Mouse (Mus musculus) intestine, postnatal 0 days (tissue): ENCODE measurements around the gene Spock3. TPM values are rescaled to one million over a fixed set of nuclear protein-coding genes. Genes with fewer than 3 reads are reported as not detected.

ENCODE experiments used
- ATAC-seq: fragments of 200-750 bp; cut with Nextera tagmentation; 2 replicates; pipeline ENCODE4 v1.8.0; 2017; ENCODE audit warnings: mild to moderate bottlenecking, moderate TSS enrichment, moderate library complexity
- H3K27ac ChIP-seq: fragments of 300-500 bp; sonication (generic); 2 replicates; pipeline ENCODE4 v1.5.1; 2014; ENCODE audit warnings: mild to moderate bottlenecking, low read depth, low read length, moderate library complexity
- H3K27me3 ChIP-seq: fragments of 300-500 bp; sonication (generic); replicated peaks from 2 replicates; pipeline ENCODE4 v1.6.1; 2014; ENCODE audit warnings: low read length, mixed read lengths; ENCODE audit not compliant: control insufficient read depth, insufficient read depth
- H3K36me3 ChIP-seq: fragments of 300-500 bp; sonication (generic); 2 replicates; pipeline ENCODE4 v1.6.1; 2014; ENCODE audit warnings: mild to moderate bottlenecking, moderate library complexity; ENCODE audit not compliant: control insufficient read depth, insufficient read depth
- H3K4me1 ChIP-seq: fragments of 300-500 bp; sonication (generic); replicated peaks from 2 replicates; pipeline ENCODE4 v1.6.1; 2014; ENCODE audit warnings: antibody characterized with exemption, low read length, mixed read lengths; ENCODE audit not compliant: control insufficient read depth, insufficient read depth
- H3K4me2 ChIP-seq: fragments of 300-500 bp; sonication (generic); replicated peaks from 2 replicates; pipeline ENCODE4 v1.6.1; 2014; ENCODE audit warnings: low read depth, mild to moderate bottlenecking, moderate library complexity
- H3K4me3 ChIP-seq: fragments of 300-500 bp; sonication (generic); 2 replicates; pipeline ENCODE4 v1.5.1; 2014; ENCODE audit warnings: low read depth, low read length
- H3K9ac ChIP-seq: fragments of 300-500 bp; sonication (generic); 2 replicates; pipeline ENCODE4 v1.6.1; 2014; ENCODE audit warnings: mild to moderate bottlenecking, low read depth, low read length
- H3K9me3 ChIP-seq: fragments of 300-500 bp; sonication (generic); 2 replicates; pipeline ENCODE4 v1.6.1; 2016; ENCODE audit warnings: mixed run types; ENCODE audit not compliant: control insufficient read depth
- CTCF ChIP-seq: sonication (generic); IDR thresholded peaks from 2 replicates; pipeline ENCODE4 v1.5.1; 2016; ENCODE audit warnings: low read depth, mild to moderate bottlenecking, control low read depth, antibody characterized with exemption, moderate library complexity
- WGBS: fragments of 180-500 bp; shearing (Covaris S2); extraction: QIAGEN DNeasy Blood & Tissue Kit; methylation state at CpG from one replicate; pipeline ENCODE4 v1.1.7; 2014; 5-methylcytosine and 5-hydroxymethylcytosine counted together
- polyA plus RNA-seq: library from polyadenylated mRNA; unstranded; fragments of >200 nt; fragmentation: Nextera tagmentation; extraction: Ambion mirVana; gene quantifications from 2 replicates; pipeline ENCODE4 v1.2.1, GENCODE M21; 2015

Gene Spock3
- polyA plus RNA-seq, 1 experiment from 2014 or later = 8.7 TPM

DNA sequence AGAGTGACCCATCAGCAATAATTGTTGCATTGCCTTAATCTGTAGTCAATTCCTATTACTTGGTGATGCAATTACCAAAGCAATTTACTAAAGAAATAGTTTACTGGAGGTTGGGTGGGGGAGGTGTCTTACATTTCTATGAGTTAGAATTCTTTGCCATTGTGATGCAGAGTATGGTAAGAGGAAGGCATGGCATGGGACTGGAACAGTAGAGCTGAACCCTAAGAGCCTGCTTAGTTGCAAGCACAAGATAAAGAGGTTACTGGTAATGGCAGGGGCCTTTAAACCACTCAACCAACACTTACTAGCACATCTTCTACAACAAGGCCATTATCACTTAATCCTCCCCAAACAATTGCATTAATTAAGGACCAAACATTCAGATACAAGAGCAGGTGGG lies 219.1 kb downstream of the Spock3 start:
- no peaks in the 10 kb centered on the region for H3K36me3 ChIP-seq
- H3K4me3 ChIP-seq = no peak overlapping the region
- H3K27me3 ChIP-seq = no peaks in the 10 kb centered on the region
- H3K4me2 ChIP-seq = no peak overlapping the region
- no peak for ATAC-seq
- no peaks in the 10 kb centered on the region for H3K9me3 ChIP-seq
- no peaks in the 10 kb centered on the region for H3K4me1 ChIP-seq
- TF ChIP-seq CTCF = no peak
- no peak overlapping the region for H3K27ac ChIP-seq
- no peak overlapping the region for H3K9ac ChIP-seq

DNA sequence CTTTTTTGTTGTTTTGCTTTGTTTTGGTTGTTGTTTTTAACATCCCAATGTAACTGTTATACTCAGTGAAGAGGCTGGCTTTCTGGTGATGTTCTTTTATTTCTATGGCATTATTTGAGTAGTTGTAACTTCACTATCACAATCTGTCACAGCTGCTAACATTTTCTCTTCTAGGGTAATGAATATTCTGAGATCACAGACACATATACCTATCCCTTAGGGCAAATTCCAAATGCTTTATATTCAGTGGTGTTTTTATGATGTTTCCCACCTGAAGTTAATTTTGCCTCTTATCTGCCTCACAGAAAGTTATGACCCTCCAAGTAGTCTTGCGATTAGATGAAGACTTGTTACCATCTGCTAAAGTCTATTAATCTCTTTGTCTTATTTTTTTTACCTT lies 230.5 kb downstream of the Spock3 start:
- WGBS = 35% methylated on average over 1 of the region's 1 CpGs
- no peak overlapping the region for H3K4me3 ChIP-seq
- H3K4me1 ChIP-seq = no peaks in the 10 kb centered on the region
- no peaks in the 10 kb centered on the region for H3K36me3 ChIP-seq
- ATAC-seq = no peak
- no peaks in the 10 kb centered on the region for H3K27me3 ChIP-seq
- H3K9me3 ChIP-seq = no peaks in the 10 kb centered on the region
- TF ChIP-seq CTCF = no peak
- no peak overlapping the region for H3K27ac ChIP-seq
- H3K9ac ChIP-seq = no peak overlapping the region
- H3K4me2 ChIP-seq = no peak overlapping the region

DNA sequence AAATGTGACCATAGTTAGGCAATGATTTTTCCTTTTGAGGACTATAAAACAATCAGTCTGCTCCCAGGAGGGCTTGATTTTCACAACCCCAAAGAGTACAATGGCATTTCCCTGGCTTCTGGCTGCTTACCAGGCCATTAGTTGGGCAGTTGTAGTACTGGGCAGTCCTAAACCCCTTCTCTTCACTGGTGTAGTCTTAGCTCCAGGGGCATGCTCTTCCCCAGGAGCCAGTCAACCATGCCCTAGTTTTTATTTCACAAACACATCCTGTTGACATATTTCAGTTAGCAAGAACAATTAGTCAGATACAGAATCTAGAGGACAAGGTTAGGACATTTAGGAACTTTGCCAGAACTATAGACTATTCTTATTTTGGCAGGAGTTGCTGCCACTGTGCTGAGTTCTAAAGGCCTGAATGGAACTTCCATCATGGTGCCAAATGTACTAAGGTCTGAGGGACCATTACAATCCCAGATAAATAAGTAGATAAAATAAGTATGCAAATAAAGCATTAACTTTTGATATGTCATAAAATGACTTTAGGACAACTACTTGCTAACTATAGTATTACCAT lies 308.1 kb downstream of the Spock3 start:
- Histone ChIP-seq H3K27ac (no peak overlapping the region), H3K9me3 (no peaks in the 10 kb centered on the region), H3K4me2 (no peak overlapping the region), H3K27me3 (no peaks in the 10 kb centered on the region), H3K4me1 (no peaks in the 10 kb centered on the region), H3K36me3 (no peaks in the 10 kb centered on the region), H3K4me3 (no peak overlapping the region), H3K9ac (no peak overlapping the region)
- ATAC-seq = no peak
- TF ChIP-seq CTCF = no peak

DNA sequence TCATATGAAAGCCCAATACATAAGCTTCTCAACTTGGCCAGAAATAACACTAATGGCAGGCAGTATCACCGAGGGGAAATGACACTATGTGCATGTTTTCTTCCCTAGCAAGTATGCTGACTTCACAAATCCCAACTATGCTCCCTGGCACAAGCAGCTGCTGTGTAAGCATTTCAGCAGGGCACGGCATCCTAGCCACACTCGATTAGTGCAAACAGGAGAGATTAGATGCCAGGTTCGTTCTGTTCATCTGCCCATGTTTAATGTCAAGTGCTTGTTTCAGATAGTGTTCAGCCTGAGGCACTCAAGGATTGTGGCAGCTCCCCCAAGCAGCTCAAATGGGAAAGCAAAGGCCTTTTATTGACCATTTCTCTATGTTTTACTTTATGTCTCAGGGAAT lies 311.7 kb downstream of the Spock3 start:
- ATAC-seq = no peak
- Histone ChIP-seq H3K9me3 (no peaks in the 10 kb centered on the region), H3K4me2 (no peak overlapping the region), H3K9ac (no peak overlapping the region), H3K27ac (no peak overlapping the region), H3K27me3 (no peaks in the 10 kb centered on the region), H3K4me1 (no peaks in the 10 kb centered on the region), H3K36me3 (no peaks in the 10 kb centered on the region), H3K4me3 (no peak overlapping the region)
- WGBS = 64% methylated on average over 4 of the region's 4 CpGs
- no peak for TF ChIP-seq CTCF

DNA sequence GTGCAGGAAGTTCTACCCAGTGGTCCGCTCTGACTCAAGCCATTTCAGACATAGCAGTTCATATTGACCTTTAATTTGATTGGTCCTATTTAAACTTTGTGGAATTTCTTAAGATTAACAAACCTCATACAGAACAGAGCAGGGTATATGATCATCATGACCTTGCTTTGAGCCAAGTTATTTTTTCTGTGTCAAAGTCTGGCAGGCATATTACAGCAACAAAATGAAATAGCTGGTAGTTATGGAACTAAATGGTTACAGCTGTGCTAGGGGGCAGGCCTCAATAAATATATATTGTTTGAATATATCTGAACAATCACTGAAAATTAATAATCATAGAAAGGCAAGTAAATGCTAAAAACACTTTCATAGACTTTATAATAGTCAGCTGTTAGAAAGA lies 384.6 kb downstream of the Spock3 start:
- Histone ChIP-seq H3K4me1 (no peaks in the 10 kb centered on the region), H3K9ac (no peak overlapping the region), H3K27ac (no peak overlapping the region), H3K4me2 (no peak overlapping the region), H3K9me3 (no peaks in the 10 kb centered on the region), H3K27me3 (no peaks in the 10 kb centered on the region), H3K4me3 (no peak overlapping the region), H3K36me3 (no peaks in the 10 kb centered on the region)
- ATAC-seq = no peak
- no peak for TF ChIP-seq CTCF
- 95% methylated on average over 1 of the region's 1 CpGs for WGBS

DNA sequence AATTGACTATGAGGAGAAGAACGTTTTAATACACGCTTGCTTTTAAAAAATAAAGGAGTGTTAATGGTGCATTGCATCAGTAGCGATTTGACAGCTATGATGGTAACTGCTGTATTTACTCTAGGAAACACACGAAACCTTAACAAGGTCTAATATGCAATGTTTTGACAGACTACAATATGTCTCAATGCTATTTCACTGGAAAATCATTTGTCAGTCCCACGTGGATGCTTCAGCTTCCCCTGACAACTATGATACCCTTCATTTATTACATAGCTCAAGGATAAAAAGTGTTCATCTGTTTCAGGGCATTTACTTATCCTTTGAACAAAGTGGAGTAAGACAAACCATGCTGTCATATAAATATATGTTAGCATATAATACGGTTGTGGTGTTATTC lies 417.8 kb downstream of the Spock3 start:
- Histone ChIP-seq H3K9ac (no peak overlapping the region), H3K9me3 (no peaks in the 10 kb centered on the region), H3K36me3 (no peaks in the 10 kb centered on the region), H3K27ac (no peak overlapping the region), H3K4me1 (no peaks in the 10 kb centered on the region), H3K4me3 (no peak overlapping the region), H3K27me3 (no peaks in the 10 kb centered on the region), H3K4me2 (no peak overlapping the region)
- WGBS = 74% methylated on average over 6 of the region's 6 CpGs
- no peak for ATAC-seq
- no peak for TF ChIP-seq CTCF

DNA sequence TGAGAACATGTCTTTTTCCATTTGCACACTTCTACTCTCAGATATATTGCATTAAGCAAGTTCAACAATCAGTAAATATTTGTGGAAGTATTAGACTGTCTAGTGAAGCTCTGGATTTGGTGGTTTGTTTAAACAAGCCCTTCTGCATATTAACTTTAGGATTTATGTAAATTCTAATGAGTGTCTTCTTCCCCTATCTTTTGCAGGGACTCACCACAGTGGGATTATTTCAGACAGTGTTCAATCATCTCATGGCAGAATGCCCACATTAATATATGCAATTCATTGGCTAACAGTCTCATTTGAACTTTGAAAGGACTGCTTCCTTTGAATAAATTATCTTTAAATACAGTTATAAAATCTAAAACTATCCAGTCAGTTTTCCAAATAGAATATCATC lies 446.9 kb downstream of the Spock3 start:
- no peak for ATAC-seq
- Histone ChIP-seq H3K27ac (no peak overlapping the region), H3K4me1 (no peaks in the 10 kb centered on the region), H3K4me2 (no peak overlapping the region), H3K9me3 (no peaks in the 10 kb centered on the region), H3K9ac (no peak overlapping the region), H3K36me3 (no peaks in the 10 kb centered on the region), H3K4me3 (no peak overlapping the region), H3K27me3 (no peaks in the 10 kb centered on the region)
- TF ChIP-seq CTCF = no peak
